Mouse (Mus musculus) heart, adult 11 months (tissue): ENCODE results near the gene Cog4.
"Not testable (repeated sequence)": the region's sequence is repeated elsewhere in the genome, so short reads cannot be mapped to it uniquely, and the experiment has no call there.

Experiments used
- DNase-seq: peaks from one replicate; pipeline ENCODE4 v3.0.0; 2022

Cog4 gene

DNA sequence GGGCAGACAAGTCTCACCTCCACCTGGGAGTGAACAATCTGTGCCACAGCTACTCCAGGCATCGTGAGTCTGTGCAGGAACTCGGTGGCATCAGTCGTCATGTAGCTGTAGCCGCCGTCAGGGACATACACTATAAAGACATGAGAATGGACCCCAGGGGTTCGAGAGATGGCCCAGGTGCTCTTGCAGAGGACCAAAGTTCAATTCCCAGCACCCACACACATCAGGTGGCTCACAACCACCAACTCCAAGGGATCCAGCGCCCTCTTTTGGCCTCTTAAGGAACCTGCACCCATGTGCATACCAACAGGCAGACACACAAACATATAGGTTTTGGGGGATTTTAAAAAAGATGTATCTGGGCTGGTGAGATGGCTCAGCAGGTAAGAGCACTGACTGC lies 45.6 kb downstream of the Cog4 start:
- DNase-seq: no peak

- no peak for DNase-seq
These were observed 46.5 kb downstream of the Cog4 start for GRCm38 (mm10) chr8:110892913-110893312.

GRCm38 (mm10) chr8:110894851-110895250 lies 48.5 kb downstream of the Cog4 start:
- peak; percentile 89 for DNase-seq

DNA sequence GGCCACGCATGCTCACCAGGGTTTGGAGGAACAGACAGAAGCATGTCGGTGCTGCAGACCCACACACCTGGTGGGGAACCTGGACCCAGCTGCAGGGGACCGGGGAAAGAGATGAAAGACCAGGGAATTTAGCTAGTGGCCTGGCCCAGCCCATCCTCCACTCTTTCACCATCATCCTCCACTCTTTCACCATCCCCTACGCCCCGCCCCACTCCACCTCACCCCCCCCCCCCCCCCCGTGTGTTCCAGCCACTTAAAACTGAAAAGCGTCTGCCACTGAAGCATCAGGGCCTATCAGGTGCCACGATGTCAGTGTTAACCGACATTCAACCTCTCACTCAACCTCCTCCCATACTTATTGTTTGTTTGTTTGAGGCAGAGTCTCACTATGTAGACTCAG lies 48.9 kb downstream of the Cog4 start:
- no peak for DNase-seq

DNA sequence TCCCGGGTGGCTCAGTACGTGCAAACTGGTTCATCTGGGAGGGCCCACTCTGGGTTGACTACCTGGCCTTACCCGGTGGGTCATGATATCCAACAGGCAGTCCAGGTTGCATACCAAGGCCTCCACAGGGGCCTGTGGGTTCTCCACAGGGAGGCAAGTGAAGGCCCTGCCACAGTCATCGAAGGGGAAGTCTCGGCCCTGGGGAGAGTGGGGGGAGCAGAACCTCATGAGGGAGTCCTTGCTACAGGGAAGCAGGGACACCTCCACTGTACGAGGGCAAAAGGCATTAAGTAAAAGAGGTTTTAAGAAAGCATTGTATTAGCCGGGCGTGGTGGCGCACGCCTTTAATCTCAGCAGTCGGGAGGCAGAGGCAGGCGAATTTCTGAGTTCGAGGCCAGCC lies 49.4 kb downstream of the Cog4 start:
- DNase-seq: no peak

GRCm38 (mm10) chr8:110897495-110897894 lies 51.1 kb downstream of the Cog4 start:
- no peak for DNase-seq

GRCm38 (mm10) chr8:110901056-110901455 lies 54.7 kb downstream of the Cog4 start:
- DNase-seq: no peak

DNA sequence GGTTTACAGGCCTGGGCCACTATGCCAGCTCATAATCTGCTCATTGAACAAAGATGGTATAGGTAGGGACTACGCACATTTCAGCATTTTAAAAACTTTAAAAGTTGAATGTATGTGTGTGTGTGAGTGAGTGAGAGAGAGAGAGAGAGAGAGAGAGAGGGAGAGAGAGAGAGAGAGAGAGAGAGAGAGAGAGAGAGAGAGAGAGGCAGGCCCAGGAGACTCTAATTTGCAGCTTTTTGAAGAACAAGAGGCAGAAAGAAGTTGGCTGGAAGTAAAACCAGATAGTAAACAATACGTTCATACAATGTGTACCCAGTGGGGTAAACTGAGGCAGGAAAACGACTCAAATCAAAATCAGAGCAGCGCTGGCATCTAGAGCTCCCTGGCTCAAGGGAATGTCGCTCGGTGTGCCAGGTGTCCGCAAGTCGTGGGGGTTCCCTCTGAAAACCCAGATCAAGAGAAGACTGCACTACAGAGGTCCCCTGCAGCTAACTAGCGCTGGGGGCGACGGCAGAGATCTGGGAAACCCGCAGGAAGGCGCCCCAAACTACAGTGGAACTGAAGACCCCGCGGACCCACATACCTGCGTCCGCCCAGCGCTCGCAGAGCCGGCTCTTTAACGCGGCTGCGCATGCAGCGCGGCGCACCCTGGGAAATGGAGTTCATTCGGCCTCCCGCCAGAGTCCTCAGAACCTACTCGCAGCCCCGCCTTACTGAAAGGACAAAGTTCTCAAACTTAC lies 55.6 kb downstream of the Cog4 start, which contains the start of gene Fuk:
Fuk (minus strand) TSS at position 650 of the 740 bp plus-strand sequence.
- DNase-seq: peak; percentile 98

- no peak for DNase-seq
These were observed 56.2 kb downstream of the Cog4 start for GRCm38 (mm10) chr8:110902579-110902965.

DNA sequence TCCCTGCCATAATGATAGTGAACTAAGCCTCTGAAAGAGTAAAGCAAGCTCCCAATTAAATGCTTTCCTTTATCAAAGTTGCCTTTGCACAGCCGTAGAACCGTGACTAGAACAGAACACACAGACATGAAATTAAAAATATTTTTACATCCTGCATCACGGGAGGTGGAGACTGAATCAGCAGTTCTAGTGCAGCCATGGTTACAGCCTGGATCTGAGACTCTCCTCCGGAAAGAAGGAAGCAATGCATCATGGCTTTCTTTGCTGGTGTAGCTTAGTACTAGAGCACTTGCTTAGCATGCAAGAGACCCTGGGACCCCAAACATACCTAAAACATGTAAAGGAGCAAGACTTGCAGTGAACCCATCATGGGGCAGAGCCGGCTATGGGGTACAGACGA lies 59.0 kb downstream of the Cog4 start:
- DNase-seq: no peak

DNA sequence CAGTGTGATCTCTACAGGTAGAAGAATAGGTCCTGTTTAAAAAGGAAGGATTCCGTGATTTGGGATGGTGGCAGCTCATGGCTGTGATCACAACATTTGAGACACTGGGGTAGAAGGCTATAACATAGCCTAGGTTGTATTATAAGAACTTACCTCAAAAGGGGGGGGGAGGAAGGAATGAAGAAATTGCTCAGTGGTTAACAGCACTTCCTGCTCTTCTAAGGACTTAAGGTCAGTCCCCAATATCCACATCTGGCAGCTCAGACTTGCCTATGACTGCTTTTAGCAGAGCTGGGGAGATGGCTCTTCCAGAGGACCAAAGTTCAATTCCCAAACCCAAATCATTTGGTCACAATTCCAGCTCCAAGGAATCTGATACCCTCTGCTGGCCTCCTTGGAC lies 60.3 kb downstream of the Cog4 start:
- no peak for DNase-seq

DNA sequence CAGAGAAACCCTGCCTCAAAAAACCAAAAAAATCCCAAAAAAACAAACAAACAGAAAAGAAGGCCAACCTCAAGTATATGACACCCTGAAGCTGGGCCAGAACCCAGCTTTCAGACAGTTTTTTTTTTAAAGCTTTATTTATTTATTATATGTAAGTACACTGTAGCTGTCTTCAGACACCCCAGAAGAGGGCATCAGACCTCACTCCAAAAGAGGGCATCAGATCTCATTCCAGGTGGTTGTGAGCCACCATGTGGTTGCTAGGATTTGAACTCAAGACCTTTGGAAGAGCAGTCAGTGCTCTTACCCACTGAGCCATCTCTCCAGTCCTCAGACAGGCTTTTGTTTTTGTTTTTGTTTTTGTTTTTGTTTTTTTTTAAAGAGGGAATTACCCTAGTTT lies 63.5 kb downstream of the Cog4 start:
- not testable (repeated sequence) for DNase-seq

DNA sequence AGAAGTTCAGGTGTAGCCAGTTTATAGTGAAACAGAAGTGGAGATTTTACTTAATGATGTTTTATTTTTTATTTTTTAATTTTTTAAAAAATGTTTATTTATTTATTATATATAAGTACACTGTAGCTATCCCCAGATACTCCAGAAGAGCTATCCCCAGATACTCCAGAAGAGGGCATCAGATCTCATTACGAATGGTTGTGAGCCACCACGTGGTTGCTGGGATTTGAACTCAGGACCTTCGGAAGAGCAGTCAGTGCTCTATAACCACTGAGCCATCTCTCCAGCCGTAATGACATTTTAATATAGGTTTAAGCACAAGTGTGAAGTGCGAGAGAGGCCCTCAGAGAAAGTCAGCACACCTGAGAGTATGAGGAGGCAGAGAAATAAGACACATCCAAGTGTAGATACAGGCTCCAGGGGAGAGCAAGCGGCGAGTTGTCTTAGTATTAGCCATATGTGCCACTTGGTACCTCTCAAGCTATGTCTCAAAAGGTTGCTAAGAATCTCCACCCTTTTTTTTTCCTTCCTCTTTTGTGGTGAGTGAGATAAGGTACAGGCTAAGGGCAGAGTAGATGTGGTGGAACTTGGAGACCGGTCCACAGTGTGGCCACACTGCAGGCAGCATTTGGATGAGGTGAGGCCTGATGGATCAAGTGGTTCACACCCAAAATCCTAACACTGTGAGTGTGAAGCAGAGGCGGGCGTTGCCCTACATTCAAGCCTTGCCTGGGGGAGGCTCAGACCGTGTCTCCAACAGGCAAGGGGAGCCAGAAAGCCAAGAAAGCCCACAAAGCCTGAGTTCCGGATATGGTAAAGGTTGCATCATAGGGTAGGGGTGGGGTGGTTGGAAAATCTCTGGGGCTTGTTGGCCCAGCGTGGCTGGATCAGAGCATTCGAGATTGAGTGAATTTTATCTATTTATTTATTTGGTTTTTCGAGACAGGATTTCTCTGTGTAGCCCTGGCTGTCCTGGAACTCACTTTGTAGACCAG lies 65.5 kb downstream of the Cog4 start:
- no peak for DNase-seq

- no peak for DNase-seq
These were observed 71.0 kb downstream of the Cog4 start for GRCm38 (mm10) chr8:110917415-110917814.

DNA sequence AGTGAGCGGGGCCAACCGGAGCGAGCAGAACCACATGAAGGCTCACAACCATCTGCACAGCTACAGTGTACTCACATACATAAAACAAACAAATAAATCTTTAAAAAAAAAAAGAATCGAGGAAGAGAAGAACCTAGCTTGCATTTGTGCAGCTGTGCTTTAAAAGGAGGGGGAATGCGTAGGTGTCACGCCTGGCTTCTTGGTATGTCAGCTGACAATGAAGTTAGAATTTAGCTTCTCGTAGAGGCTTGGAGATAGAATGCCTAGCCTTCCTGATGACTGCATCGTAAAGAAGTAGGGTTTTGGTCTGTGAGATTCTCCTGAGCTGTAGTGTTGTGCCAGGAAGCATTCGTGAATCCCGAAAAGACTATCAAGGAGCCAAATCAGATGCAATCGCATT lies 71.6 kb downstream of the Cog4 start:
- DNase-seq: no peak

GRCm38 (mm10) chr8:110918460-110918859 lies 72.1 kb downstream of the Cog4 start:
- DNase-seq: no peak

DNA sequence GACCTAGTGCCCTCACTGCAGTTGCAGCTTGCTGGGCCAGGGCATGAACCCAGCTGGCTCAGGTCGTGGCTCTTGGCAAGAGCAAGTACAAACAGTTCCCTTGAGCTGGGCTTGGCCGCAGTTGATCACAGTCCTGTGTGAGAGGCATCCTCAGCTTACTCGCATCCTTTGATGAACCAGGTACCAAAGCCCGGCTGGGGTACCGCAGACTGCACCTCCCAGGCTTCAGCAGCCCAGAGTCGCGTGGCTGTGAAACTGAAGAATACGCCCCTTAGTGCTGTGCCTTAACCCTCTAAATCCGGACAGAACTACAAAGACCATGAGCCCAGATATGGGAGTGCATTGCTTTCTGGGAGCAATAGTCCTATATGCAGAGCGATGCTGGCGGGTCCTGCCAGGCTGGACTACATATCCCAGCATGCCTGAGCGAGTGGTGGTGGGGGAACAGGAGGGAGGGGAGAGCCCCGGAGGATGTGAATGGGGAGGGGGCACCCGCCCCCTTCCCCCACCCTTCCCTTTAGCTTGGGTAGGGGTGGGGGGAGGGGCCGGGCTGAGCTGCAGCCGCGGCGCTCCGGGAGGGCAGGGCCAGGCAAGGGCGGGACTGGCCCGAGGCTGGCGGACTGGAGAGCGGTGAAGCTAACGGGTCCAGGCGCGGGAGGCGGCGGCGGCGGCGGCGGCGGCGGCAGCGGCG lies 73.1 kb downstream of the Cog4 start, which contains the start of gene St3gal2:
St3gal2 (plus strand) TSS at position 582 of the 691 bp plus-strand sequence.
- peak; percentile 99 for DNase-seq

GRCm38 (mm10) chr8:110920032-110920772 lies 73.8 kb downstream of the Cog4 start:
- DNase-seq: no peak

- DNase-seq: peak; percentile 88
These were observed 74.4 kb downstream of the Cog4 start for GRCm38 (mm10) chr8:110920773-110921277.

DNA sequence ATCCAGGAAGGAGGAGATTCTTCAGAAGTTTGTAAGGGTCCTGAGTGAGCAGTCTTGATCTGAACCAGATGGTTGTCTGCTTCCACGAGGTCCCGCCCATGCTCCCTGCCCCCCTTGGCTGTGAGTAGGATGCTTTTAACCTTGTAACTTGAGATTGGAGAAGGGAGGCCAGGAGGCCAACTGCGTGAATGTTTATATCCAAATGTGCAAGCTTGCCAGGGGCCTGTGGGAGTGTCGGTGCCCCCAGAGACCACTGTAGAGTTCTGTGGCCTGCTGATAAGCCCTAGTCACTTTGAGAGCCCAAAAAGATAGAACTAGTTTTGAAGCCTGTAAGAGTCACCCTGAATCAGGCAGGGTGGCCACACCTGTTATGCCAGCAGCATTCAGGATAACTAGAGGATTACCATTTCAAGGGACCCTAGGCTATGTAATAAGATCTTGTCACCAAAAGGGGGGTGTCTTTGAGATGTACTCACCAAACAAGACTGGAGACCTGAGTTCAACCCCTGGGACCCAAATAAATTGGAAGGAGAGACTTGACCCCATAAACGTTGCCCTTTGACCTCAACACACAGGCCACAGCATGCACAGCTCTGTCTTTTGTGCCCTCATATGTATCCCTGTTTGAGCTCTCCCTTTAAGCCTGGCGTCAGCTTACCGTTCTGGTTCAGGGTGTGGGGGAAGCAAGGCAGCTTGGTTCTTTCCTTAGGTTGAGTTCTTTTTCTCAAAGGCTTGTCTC lies 75.3 kb downstream of the Cog4 start:
- DNase-seq: peak; percentile 97

GRCm38 (mm10) chr8:110925691-110926140 lies 79.3 kb downstream of the Cog4 start:
- no peak for DNase-seq
